Mouse (Mus musculus): Measurements from ENCODE around the gene Otud7b. TPM values are rescaled to one million over a fixed set of nuclear protein-coding genes. Genes with fewer than 3 reads are reported as not detected.

Otud7b gene
- total RNA-seq, 2 experiments from 2014 or later = 2.1 to 6.1 TPM

DNA sequence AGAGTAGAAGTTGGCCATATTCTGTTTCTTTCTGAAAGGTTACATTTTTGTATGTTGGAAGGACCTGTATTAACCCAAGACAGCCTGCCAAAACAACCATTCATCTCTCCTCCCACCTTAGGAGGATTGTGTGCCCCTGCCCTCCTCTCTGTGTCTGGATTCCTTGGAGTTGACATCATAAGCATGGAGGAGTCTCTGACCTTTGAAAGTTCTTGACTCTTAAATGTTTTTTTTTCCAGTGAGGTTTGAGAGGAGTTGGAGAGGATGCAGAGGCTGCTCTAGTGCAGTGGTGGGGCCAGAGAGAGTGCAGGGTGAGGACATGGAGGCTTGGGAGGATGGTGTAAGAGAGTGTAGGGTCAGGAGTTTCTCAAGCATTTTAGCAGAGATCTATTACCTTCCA is 23.8 kb downstream of the Otud7b start:
- ATAC-seq (replicated peaks; ENCODE audit: low FRiP score, poor library complexity, severe bottlenecking) = no peak

- ATAC-seq (replicated peaks; ENCODE audit: low FRiP score, poor library complexity, severe bottlenecking) = no peak
Observed at GRCm38 (mm10) chr3:96132478-96132877, 28.2 kb downstream of the Otud7b start.

- no peak for ATAC-seq (replicated peaks; ENCODE audit: low FRiP score, poor library complexity, severe bottlenecking)
Observed at GRCm38 (mm10) chr3:96133327-96133905, 29.1 kb downstream of the Otud7b start.

DNA sequence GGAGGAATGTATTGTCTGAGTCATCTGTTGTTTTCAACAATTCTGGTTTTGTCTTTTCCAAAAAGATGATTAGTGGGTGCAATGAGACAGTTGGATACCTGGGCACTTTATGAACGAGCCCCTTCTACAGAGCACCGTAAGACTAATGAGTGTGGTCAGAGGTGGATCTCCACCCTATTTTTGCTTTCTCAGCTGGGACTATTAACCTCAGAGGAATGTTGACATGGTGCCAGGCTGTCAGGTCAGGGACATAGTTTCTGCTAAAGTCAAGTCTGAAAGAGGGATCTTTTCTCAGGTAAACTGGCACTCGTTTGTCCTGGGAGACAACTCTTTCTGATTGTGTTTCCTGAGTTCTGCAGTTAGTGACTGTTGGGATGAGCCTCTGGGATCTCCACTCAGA is 30.7 kb downstream of the Otud7b start:
- ATAC-seq (replicated peaks; ENCODE audit: low FRiP score, poor library complexity, severe bottlenecking) = no peak

- peak; percentile 87 for ATAC-seq (replicated peaks; ENCODE audit: low FRiP score, poor library complexity, severe bottlenecking)
Observed at GRCm38 (mm10) chr3:96147950-96148349, 43.6 kb downstream of the Otud7b start.

DNA sequence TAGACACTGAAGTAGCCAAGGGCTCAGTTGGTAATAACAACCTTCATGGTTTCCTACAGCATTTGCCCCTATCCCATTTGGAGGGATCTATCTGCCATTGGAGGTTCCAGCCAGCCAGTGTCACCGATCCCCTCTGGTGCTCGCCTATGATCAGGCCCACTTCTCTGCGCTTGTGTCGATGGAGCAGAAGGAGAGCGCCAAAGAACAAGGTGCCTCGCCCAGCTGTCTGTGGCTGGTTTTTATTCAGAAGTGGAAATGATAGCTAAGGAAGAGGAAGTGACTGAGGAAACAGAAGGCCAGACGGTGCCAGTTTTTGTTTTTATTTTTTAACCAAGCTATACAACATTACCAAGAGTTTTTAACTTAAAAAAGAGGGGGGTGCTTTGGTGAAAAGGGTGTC is 47.5 kb downstream of the Otud7b start:
- no peak for ATAC-seq (replicated peaks; ENCODE audit: low FRiP score, poor library complexity, severe bottlenecking)

DNA sequence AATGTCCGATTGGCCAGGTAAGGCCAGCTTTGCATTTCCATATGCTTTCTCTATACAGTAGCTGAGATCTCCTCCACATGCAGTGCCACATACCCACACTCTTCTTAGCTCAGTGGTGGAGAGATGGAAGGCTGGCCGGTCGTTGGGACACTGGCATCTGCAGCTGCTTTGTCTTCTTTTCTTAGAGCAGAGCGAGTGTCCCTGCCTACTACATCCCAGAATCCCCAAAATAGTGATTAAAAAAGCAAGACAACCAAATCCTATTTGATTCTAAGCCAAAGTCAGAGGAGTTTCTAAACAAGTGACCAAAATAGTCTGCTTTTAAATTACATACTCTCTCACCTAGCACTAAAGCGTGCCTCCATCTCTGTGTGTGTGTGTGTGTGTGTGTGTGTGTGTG is 48.3 kb downstream of the Otud7b start:
- ATAC-seq (replicated peaks; ENCODE audit: low FRiP score, poor library complexity, severe bottlenecking) = no peak

DNA sequence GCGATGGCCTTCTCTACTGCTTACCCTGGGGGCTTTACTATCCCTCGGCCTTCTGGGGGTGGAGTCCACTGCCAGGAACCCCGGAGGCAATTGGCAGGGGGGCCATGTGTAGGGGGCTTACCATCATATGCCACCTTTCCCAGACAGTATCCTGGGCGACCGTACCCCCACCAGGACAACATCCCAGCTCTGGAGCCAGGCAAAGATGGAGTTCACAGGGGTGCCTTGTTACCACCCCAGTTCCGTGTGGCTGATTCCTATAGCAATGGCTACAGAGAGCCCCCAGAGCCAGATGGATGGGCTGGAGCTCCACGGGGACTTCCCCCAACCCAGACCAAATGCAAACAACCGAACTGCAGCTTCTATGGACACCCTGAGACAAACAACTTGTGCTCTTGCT is 51.2 kb downstream of the Otud7b start:
- ATAC-seq (replicated peaks; ENCODE audit: low FRiP score, poor library complexity, severe bottlenecking) = no peak

GRCm38 (mm10) chr3:96159820-96160219 is 55.5 kb downstream of the Otud7b start:
- no peak for ATAC-seq (replicated peaks; ENCODE audit: low FRiP score, poor library complexity, severe bottlenecking)

DNA sequence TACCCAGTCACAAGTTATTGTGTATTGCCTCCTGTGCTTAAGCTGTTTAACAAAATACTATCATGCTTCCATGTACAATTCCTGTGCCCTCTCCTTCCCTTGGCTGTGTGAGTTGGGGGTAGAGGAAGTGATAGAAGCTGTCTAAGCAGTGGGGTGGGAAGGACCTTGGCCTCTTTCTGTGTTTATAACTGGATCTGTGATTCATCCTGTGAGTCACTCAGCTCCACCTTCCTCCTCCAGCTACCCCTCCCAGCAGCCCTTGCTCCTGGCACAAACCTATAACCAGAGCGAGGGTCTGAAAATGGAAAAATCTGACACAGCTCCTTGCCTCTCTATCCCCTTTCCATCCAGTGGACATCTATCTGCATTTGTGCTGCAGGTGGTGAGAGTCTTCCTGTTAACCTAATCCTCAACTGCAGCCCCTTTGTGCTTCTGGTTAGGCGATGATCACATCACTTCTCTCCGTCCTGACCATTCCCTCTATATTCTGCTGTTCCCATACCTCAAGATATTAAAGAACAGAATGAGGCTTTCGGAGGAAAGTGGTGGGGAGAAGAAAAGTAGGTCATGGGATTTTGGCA is 56.0 kb downstream of the Otud7b start:
- ATAC-seq (replicated peaks; ENCODE audit: low FRiP score, poor library complexity, severe bottlenecking) = no peak

- ATAC-seq (replicated peaks; ENCODE audit: low FRiP score, poor library complexity, severe bottlenecking) = no peak
Observed at GRCm38 (mm10) chr3:96160803-96161516, 56.6 kb downstream of the Otud7b start.

GRCm38 (mm10) chr3:96161869-96162840 is 57.8 kb downstream of the Otud7b start, which contains the start of gene Mtmr11:
Gene Mtmr11, plus strand, starts transcription at chr3:96162004.
- no peak for ATAC-seq (replicated peaks; ENCODE audit: low FRiP score, poor library complexity, severe bottlenecking)

- ATAC-seq (replicated peaks; ENCODE audit: low FRiP score, poor library complexity, severe bottlenecking) = no peak
Observed at GRCm38 (mm10) chr3:96163040-96163439, 58.7 kb downstream of the Otud7b start.

- no peak for ATAC-seq (replicated peaks; ENCODE audit: low FRiP score, poor library complexity, severe bottlenecking)
Observed at GRCm38 (mm10) chr3:96168466-96169158, 64.3 kb downstream of the Otud7b start.

GRCm38 (mm10) chr3:96170276-96170675 is 65.9 kb downstream of the Otud7b start:
- ATAC-seq (replicated peaks; ENCODE audit: low FRiP score, poor library complexity, severe bottlenecking) = no peak

GRCm38 (mm10) chr3:96170976-96171545 is 66.7 kb downstream of the Otud7b start:
- no peak for ATAC-seq (replicated peaks; ENCODE audit: low FRiP score, poor library complexity, severe bottlenecking)

DNA sequence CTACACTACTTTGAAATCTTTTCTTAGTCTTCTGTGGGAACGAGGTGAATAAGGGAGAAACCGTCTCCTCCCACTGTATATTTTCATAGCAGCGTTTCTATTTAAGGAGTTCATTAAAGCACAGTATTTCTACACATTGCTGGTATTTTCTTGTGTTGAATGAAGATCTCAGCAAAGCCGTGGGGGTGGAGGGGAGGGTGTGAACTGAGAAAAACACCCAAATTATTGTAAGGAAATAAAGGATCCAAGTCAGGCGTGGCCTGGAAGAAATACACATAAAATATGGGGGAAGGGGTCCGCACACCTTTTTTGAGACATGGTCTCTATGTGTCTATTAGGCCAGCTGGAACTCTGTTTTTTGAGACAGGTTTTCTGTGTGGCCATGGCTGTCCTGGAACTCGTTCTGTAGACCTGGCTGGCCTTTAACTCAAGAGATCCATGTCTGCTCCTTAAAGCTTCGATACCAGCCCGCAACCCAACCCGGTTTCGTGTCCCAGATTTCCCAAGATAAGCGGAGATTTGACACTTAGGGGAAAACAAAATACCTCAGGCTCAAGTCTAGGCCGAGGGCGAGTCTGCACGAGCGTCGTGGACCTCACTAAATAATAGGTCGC is 67.4 kb downstream of the Otud7b start:
- no peak for ATAC-seq (replicated peaks; ENCODE audit: low FRiP score, poor library complexity, severe bottlenecking)

DNA sequence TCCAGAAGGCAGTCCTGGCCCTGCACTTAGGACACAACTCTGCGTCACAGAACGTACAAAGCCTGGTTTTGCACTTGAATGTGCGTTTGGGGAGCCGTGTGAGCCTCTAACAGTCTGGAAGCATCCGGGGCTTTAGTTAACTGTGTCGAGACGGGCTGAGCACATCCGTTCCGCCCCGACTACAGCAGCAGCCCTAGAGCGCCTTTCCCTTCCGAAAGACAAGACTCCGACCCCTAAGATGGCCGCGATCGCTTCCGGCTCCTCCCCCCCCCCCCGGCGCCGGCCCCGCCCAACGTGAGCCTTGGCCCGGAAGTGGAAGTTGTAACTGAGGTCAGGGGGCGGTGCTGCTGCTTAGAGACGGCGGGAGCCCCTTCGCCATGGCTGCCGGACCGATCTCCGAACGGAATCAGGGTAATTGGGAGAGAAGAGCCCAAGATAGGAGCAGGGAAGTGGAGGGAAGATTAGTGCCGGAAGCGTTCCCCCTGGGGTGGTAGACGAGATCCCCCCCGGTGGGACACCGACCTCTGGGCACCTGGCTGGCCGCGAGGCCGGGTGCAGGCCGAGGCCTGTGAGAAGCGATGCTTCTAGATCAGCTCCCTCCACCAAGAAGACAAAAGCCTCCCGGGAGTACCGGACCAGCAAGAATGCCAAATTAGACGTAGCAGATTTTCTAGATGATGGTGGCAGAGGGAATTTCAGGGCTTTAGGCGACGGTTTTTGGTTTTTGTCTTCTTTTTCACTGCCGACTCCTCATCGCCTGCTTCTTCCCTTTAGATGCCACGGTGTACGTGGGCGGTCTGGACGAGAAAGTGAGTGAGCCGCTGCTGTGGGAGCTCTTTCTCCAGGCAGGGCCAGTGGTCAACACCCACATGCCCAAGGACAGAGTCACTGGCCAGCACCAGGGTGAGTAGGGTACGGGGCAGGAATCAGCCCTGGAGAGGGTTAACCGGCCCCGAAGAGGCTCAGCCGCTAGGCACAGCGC is 68.2 kb downstream of the Otud7b start, which contains the start of gene Sf3b4:
Gene Sf3b4 (plus strand): TSS at position 136 of the 982 bp plus-strand sequence.
- peak; percentile 95 for ATAC-seq (replicated peaks; ENCODE audit: low FRiP score, poor library complexity, severe bottlenecking)
